In the genomic region with DNA sequence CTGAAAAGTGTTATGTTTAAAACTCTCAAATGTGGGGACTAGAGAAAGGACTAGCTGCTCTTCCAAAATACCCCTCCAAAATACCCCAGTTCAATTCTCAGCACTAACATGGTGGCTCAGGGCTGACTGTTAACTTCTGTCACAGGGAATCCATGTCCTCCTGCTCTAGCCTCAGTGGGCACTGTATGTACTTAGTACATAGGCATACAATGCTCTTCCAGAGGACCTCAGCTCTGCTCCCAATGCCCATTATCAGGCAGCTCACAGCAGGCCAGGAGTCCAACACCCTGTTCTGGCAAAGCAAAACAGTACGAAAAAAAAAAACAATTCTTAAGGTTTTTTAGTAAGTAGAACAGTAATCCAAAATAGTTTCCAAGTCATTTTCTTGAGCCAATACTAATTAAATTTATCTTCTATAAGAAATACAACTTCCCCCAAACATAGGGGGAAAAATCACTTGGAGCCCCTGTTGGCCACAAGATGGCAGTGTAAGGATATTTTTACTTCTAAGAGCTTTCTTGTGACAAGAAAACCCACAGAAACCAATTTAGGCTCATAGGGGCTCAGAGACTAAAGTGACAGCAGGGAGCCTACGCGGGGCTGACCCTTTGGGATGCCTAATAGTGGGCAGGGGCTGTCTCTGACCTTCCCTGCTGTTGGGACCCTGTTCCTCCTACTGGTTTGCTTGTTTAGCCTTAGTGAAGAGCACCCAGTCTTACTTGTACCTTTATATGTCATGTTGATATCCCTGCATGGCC, we compare ENCODE assay signal across 8 mouse cellular contexts. TPM values are rescaled to one million over a fixed set of nuclear protein-coding genes. Genes with fewer than 3 reads are reported as not detected.
DNase-seq lines count a peak whose midpoint lies in the region; ATAC-seq and TF ChIP-seq lines count a peak whose summit lies in the region.
"Had no signal": no experiment of that assay in that cellular context is flagged by ENCODE, and none has a peak within 500 bp of the region (broad histone marks: within the 10 kb centered on the region; RNA-seq: fewer than 3 reads in every experiment).

No protein-coding gene starts in this region.

- H3K36me3 ChIP-seq in spleen, adult 2 months (ENCODE audit: control insufficient read depth, insufficient read depth, low read length) = no peaks in the 10 kb centered on the region
- H3K36me3 ChIP-seq in forebrain, embryonic 16.5 days (ENCODE audit: control insufficient read depth, insufficient read depth) = no peaks in the 10 kb centered on the region
- H3K36me3 ChIP-seq in kidney, embryonic 14.5 days (ENCODE audit: control insufficient read depth, insufficient read depth, low read length) = no peaks in the 10 kb centered on the region

- H3K4me3 ChIP-seq in spleen, adult 2 months (ENCODE audit: extremely low read depth, insufficient read depth, insufficient read length) = no peak overlapping the region
- H3K4me3 ChIP-seq in forebrain, embryonic 16.5 days (replicated peaks; ENCODE audit: low read length) = no peak overlapping the region
- no peak overlapping the region for H3K4me3 ChIP-seq in kidney, embryonic 14.5 days (ENCODE audit: low read length)
- H3K4me3 ChIP-seq: erythroblast, embryonic 14.5 days had no signal

- peak; percentile 68 for ATAC-seq in forebrain, embryonic 16.5 days
- ATAC-seq in kidney, embryonic 14.5 days (ENCODE audit: low FRiP score, low TSS enrichment) = 0 out of 2 replicates have a peak, but pooled peaks have one; percentile 35

- WGBS in spleen, adult 2 months = 14% methylated on average over 3 of the region's 3 CpGs
- 1% methylated on average over 3 of the region's 3 CpGs for whole genome bisulfite sequencing in forebrain, embryonic 16.5 days
- 4% methylated on average over 3 of the region's 3 CpGs for WGBS in kidney, embryonic 14.5 days

- no peak overlapping the region for H3K9ac ChIP-seq in forebrain, embryonic 16.5 days (replicated peaks; ENCODE audit: low read depth, low read length)
- H3K9ac ChIP-seq in kidney, embryonic 14.5 days (ENCODE audit: low read depth, low read length) = no peak overlapping the region

- no peaks in the 10 kb centered on the region for H3K9me3 ChIP-seq in forebrain, embryonic 16.5 days (ENCODE audit: control insufficient read depth, low read length)
- no peaks in the 10 kb centered on the region for H3K9me3 ChIP-seq in kidney, embryonic 14.5 days (ENCODE audit: control insufficient read depth, low read length)

- TF ChIP-seq CTCF in spleen, adult 2 months (IDR thresholded peaks at IDR 0.05; ENCODE audit: extremely low read depth, insufficient read depth, insufficient read length, insufficient replicate concordance) = no peak

- no peak overlapping the region for H3K4me2 ChIP-seq in forebrain, embryonic 16.5 days (ENCODE audit: low read length)
- H3K4me2 ChIP-seq in kidney, embryonic 14.5 days (replicated peaks; ENCODE audit: low read depth, low read length) = no peak overlapping the region

- H3K4me1 ChIP-seq in spleen, adult 2 months (ENCODE audit: control insufficient read depth, insufficient read depth, insufficient read length) = no peaks in the 10 kb centered on the region
- no peaks in the 10 kb centered on the region for H3K4me1 ChIP-seq in forebrain, embryonic 16.5 days (replicated peaks; ENCODE audit: control insufficient read depth, insufficient read depth, low read length)
- H3K4me1 ChIP-seq in kidney, embryonic 14.5 days (ENCODE audit: control insufficient read depth, insufficient read depth, low read length) = no peaks in the 10 kb centered on the region

- no peak overlapping the region for H3K27ac ChIP-seq in spleen, adult 2 months (ENCODE audit: insufficient read depth, low read length)
- H3K27ac ChIP-seq in forebrain, embryonic 16.5 days (ENCODE audit: low read length) = no peak overlapping the region
- H3K27ac ChIP-seq in kidney, embryonic 14.5 days (ENCODE audit: low read depth, low read length) = no peak overlapping the region

- no peaks in the 10 kb centered on the region for H3K27me3 ChIP-seq in spleen, adult 2 months (ENCODE audit: control insufficient read depth, insufficient read depth, low read length)
- no peaks in the 10 kb centered on the region for H3K27me3 ChIP-seq in forebrain, embryonic 16.5 days (replicated peaks; ENCODE audit: control insufficient read depth, insufficient read depth, low read length)
- no peaks in the 10 kb centered on the region for H3K27me3 ChIP-seq in kidney, embryonic 14.5 days (ENCODE audit: control insufficient read depth, insufficient read depth, low read length)

- TF ChIP-seq POLR2A in spleen, adult 2 months (IDR thresholded peaks at IDR 0.05; ENCODE audit: low read depth, low read length) = no peak

- peak; percentile 43 to 64 for DNase-seq in spleen, adult 2 months (ENCODE audit: low read depth in 1 of 2, low spot score in 2 of 2)
- no peak for DNase-seq in spleen, adult 12 weeks (ENCODE audit: low spot score)
- peak; percentile 60 for DNase-seq in c-Kit-positive CD71-negative TER-119-negative erythroid progenitor cells, embryonic 14.5 days (ENCODE audit: low read depth)
- peak; percentile 51 for DNase-seq in lung, postnatal 10 days
- peak; percentile 33 to 46 for DNase-seq in right cerebral cortex, postnatal 10 days (ENCODE audit: low spot score in 2 of 2)

RNA-seq across cellular contexts. Expression of a gene that starts 7.9 kb away (rescaled TPM):
- polyA plus RNA-seq in spleen, adult 2 months (2012; rRNA removed) = not detected in 2 replicates
- polyA plus RNA-seq in forebrain, embryonic 16.5 days (2015; fragmentation: Nextera tagmentation; extraction: Ambion mirVana) = not detected in 2 replicates
- polyA plus RNA-seq in kidney, embryonic 14.5 days (2014; fragmentation: Nextera tagmentation; extraction: Ambion mirVana) = not detected in 2 replicates

RNA-seq across cellular contexts. Expression of a gene that starts 8.0 kb away (rescaled TPM):
- polyA plus RNA-seq in spleen, adult 2 months (2012; rRNA removed) = 15.6 and 17.5 TPM in 2 replicates
- polyA plus RNA-seq in forebrain, embryonic 16.5 days (2015; fragmentation: Nextera tagmentation; extraction: Ambion mirVana) = 53.3 and 56.7 TPM in 2 replicates
- 75.8 and 75.9 TPM in 2 replicates for polyA plus RNA-seq in kidney, embryonic 14.5 days (2014; fragmentation: Nextera tagmentation; extraction: Ambion mirVana)

RNA-seq across cellular contexts. Expression of a gene that starts 14.4 kb away (rescaled TPM):
- 24.3 and 28.1 TPM in 2 replicates for polyA plus RNA-seq in spleen, adult 2 months (2012; rRNA removed)
- 124 and 132 TPM in 2 replicates for polyA plus RNA-seq in forebrain, embryonic 16.5 days (2015; fragmentation: Nextera tagmentation; extraction: Ambion mirVana)
- 83.3 and 86.6 TPM in 2 replicates for polyA plus RNA-seq in kidney, embryonic 14.5 days (2014; fragmentation: Nextera tagmentation; extraction: Ambion mirVana)

RNA-seq across cellular contexts. Expression of a gene that starts 54.8 kb away (rescaled TPM):
- not detected in 2 replicates for polyA plus RNA-seq in spleen, adult 2 months (2012; rRNA removed)
- not detected in 2 replicates for polyA plus RNA-seq in forebrain, embryonic 16.5 days (2015; fragmentation: Nextera tagmentation; extraction: Ambion mirVana)
- polyA plus RNA-seq in kidney, embryonic 14.5 days (2014; fragmentation: Nextera tagmentation; extraction: Ambion mirVana) = not detected in 2 replicates
